Mouse (Mus musculus): ENCODE data around the gene Klf12. TPM values are rescaled to one million over a fixed set of nuclear protein-coding genes. Genes with fewer than 3 reads are reported as not detected.

The Klf12 gene
- polyA plus RNA-seq, 1 experiment from 2014 or later: 44.4 TPM

DNA sequence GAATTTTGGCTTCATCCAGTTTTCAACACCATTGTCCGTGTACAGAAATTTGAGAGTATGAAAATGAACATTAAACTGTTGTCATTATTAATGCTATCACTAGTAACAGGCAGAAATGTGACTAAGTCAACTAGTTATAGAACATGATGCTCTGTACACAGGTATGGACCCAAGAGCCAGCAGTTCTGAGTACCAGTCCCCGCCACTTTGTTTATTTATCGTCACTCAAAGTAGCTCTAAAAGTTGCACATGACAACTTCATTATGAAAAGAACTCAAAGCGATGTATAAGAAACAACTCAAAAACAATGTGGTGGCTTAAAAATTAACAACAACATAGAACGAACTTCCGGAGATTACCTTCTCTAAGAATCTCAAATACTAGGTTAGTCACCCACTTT is 56.8 kb downstream of the Klf12 start:
- H3K36me3 ChIP-seq: no peaks in the 10 kb centered on the region
- H3K9ac ChIP-seq: no peak overlapping the region
- ATAC-seq (ENCODE audit: low read depth): no peak
- WGBS: 94% methylated on average over 6 of the region's 6 CpGs
- no peak overlapping the region for H3K4me2 ChIP-seq
- peaks cover 16% of the 10 kb centered on the region for H3K4me1 ChIP-seq (replicated peaks)
- no peaks in the 10 kb centered on the region for H3K27me3 ChIP-seq
- H3K27ac ChIP-seq (replicated peaks): no peak overlapping the region
- H3K9me3 ChIP-seq: no peaks in the 10 kb centered on the region
- no peak overlapping the region for H3K4me3 ChIP-seq

DNA sequence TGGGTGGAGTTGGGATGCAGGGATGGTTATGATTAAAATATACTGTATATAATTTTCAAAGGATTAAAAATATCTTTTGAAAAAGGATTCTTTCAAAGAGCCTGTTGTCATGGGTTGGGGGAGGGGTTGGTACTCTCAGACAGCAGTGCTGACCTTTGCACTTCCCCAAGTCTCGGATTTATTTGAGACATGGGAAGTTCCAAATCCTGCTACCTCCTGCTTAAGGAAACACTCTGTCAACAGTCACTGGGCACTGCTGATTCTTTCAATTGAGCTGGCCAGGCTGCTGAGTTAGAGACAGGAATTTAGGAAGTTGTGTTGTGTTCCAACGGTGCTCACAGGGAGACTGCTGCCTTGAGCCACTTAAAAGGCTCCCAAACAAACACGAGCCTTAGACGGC is 60.3 kb downstream of the Klf12 start:
- H3K9me3 ChIP-seq: no peaks in the 10 kb centered on the region
- 60% methylated on average over 4 of the region's 4 CpGs for WGBS
- no peaks in the 10 kb centered on the region for H3K27me3 ChIP-seq
- H3K4me3 ChIP-seq: no peak overlapping the region
- H3K4me2 ChIP-seq: no peak overlapping the region
- no peaks in the 10 kb centered on the region for H3K36me3 ChIP-seq
- peaks cover 31% of the 10 kb centered on the region for H3K4me1 ChIP-seq (replicated peaks)
- ATAC-seq (ENCODE audit: low read depth): no peak
- no peak overlapping the region for H3K9ac ChIP-seq
- H3K27ac ChIP-seq (replicated peaks): no peak overlapping the region

DNA sequence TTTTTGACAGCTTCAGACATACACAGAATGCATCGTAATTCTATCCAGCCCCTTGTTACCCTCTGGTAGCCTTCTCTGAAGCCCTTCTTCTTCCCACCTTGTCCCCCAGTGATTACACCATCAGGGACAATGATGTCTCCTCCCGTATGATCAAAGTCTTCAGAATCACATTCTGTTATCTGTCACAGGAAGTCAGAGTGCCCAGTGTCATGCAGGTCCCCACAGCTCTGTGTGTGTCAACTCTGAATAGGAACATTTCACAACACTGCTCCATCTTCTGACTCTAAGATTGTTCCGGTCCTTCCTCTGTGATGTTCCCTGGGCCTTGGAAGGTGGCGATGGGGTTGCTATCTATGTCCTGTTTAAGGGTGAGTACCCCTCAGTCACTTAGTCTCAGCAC is 62.2 kb downstream of the Klf12 start:
- Histone ChIP-seq H3K27ac (replicated peaks) (no peak overlapping the region), H3K36me3 (no peaks in the 10 kb centered on the region), H3K4me1 (replicated peaks) (peaks cover 31% of the 10 kb centered on the region), H3K9me3 (no peaks in the 10 kb centered on the region), H3K9ac (no peak overlapping the region), H3K4me2 (no peak overlapping the region), H3K4me3 (no peak overlapping the region), H3K27me3 (no peaks in the 10 kb centered on the region)
- 86% methylated on average over 4 of the region's 4 CpGs for WGBS
- ATAC-seq (ENCODE audit: low read depth): no peak

GRCm38 (mm10) chr14:100215213-100215785 is 69.2 kb downstream of the Klf12 start:
- no peak overlapping the region for H3K4me2 ChIP-seq
- no peaks in the 10 kb centered on the region for H3K27me3 ChIP-seq
- H3K9ac ChIP-seq: no peak overlapping the region
- no peak for ATAC-seq (ENCODE audit: low read depth)
- H3K4me3 ChIP-seq: no peak overlapping the region
- no peaks in the 10 kb centered on the region for H3K36me3 ChIP-seq
- peaks cover 29% of the 10 kb centered on the region for H3K4me1 ChIP-seq (replicated peaks)
- H3K9me3 ChIP-seq: no peaks in the 10 kb centered on the region
- no peak overlapping the region for H3K27ac ChIP-seq (replicated peaks)
- WGBS: 52% methylated on average over 4 of the region's 4 CpGs

DNA sequence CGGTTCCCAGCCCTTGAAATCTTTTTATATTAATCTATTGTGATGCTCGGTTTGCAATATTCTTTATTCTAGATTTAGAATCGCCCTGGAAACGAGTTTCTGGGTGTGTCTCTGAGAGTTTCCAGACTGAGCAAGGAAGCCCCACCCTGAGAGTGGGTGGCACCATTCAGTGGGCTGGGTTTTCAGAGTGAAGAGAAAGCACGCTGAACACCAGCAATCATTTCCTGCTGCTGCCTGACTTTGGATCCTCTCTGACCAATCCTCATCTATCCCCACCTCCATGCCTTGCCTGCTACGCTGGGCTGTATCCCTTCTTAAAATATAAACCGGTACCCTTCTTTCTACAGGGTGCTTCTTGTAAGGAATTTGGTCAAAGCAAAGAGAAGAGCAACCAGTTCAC is 71.4 kb downstream of the Klf12 start:
- 79% methylated on average over 7 of the region's 7 CpGs for WGBS
- Histone ChIP-seq H3K9ac (no peak overlapping the region), H3K27me3 (no peaks in the 10 kb centered on the region), H3K9me3 (no peaks in the 10 kb centered on the region), H3K36me3 (no peaks in the 10 kb centered on the region), H3K4me1 (replicated peaks) (peaks cover 35% of the 10 kb centered on the region), H3K4me2 (no peak overlapping the region), H3K27ac (replicated peaks) (no peak overlapping the region), H3K4me3 (no peak overlapping the region)
- no peak for ATAC-seq (ENCODE audit: low read depth)

DNA sequence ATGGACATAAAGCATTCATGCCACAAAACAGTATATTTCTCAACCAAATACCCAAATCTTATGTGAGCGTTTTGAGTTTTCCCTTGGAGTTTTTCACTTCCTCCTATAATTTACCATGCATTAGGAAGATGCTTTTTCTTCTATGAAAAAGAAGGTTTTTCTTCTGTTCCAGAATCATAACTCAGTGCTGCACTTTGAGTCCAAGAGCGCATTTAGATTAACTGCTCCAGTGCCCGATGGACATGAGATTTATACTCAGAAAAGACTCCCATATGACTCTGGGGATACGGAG is 72.7 kb downstream of the Klf12 start:
- WGBS: 62% methylated on average over 4 of the region's 4 CpGs
- no peaks in the 10 kb centered on the region for H3K9me3 ChIP-seq
- no peak overlapping the region for H3K4me3 ChIP-seq
- 0 out of 2 replicates have a peak, but pooled peaks cover under 1% of the 10 kb centered on the region for H3K36me3 ChIP-seq
- H3K27ac ChIP-seq (replicated peaks): no peak overlapping the region
- peaks cover 38% of the 10 kb centered on the region for H3K4me1 ChIP-seq (replicated peaks)
- no peak for ATAC-seq (ENCODE audit: low read depth)
- H3K4me2 ChIP-seq: no peak overlapping the region
- H3K9ac ChIP-seq: no peak overlapping the region
- H3K27me3 ChIP-seq: no peaks in the 10 kb centered on the region

- Histone ChIP-seq H3K9me3 (no peaks in the 10 kb centered on the region), H3K4me3 (no peak overlapping the region), H3K36me3 (0 out of 2 replicates have a peak, but pooled peaks cover 3% of the 10 kb centered on the region), H3K4me1 (replicated peaks) (peaks cover 36% of the 10 kb centered on the region), H3K4me2 (no peak overlapping the region), H3K9ac (no peak overlapping the region), H3K27ac (replicated peaks) (no peak overlapping the region; the same call in 1 of the 2 replicates), H3K27me3 (no peaks in the 10 kb centered on the region)
- 69% methylated on average over 11 of the region's 11 CpGs for WGBS
- no peak for ATAC-seq (ENCODE audit: low read depth)
Observed at GRCm38 (mm10) chr14:100211036-100211825, 73.2 kb downstream of the Klf12 start.

- no peak for ATAC-seq (ENCODE audit: low read depth)
- WGBS: 23% methylated on average over 12 of the region's 12 CpGs
Observed at GRCm38 (mm10) chr14:100209814-100210419, 74.6 kb downstream of the Klf12 start.

DNA sequence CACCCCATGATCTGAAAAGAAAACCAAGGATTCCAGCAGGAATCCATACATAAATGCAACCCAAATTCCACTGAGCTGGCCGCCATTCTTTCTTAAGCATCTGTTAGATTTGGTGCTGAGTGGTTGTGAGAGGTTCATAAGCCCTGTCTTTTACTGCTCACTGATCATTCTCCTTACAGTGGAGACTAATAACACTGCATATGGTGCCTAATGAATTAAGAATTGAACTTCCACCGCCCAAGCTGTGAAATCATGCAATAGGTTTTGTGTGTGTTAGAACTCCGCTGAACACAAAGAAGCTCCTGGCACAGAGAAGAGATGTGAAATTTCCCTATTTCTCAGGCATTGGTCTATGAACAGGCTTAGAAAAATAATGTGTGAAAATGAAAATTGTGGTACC is 77.4 kb downstream of the Klf12 start:
- 80% methylated on average over 3 of the region's 3 CpGs for WGBS
- H3K4me3 ChIP-seq: no peak overlapping the region
- no peak overlapping the region for H3K4me2 ChIP-seq
- no peak overlapping the region for H3K9ac ChIP-seq
- H3K27ac ChIP-seq (replicated peaks): no peak overlapping the region
- H3K27me3 ChIP-seq: no peaks in the 10 kb centered on the region
- H3K9me3 ChIP-seq: no peaks in the 10 kb centered on the region
- H3K4me1 ChIP-seq (replicated peaks): peaks cover 26% of the 10 kb centered on the region
- H3K36me3 ChIP-seq: 0 out of 2 replicates have a peak, but pooled peaks cover 3% of the 10 kb centered on the region
- ATAC-seq (ENCODE audit: low read depth): no peak

More at GRCm38 (mm10) chr14:100209814-100210419, 74.6 kb downstream of the Klf12 start:
- peaks cover 36% of the 10 kb centered on the region for H3K4me1 ChIP-seq (replicated peaks)
- no peaks in the 10 kb centered on the region for H3K9me3 ChIP-seq
- no peak overlapping the region for H3K4me2 ChIP-seq
- no peak overlapping the region for H3K9ac ChIP-seq
- H3K27me3 ChIP-seq: no peaks in the 10 kb centered on the region
- H3K36me3 ChIP-seq: 0 out of 2 replicates have a peak, but pooled peaks cover 3% of the 10 kb centered on the region
- no peak overlapping the region for H3K27ac ChIP-seq (replicated peaks)
- H3K4me3 ChIP-seq: no peak overlapping the region

DNA sequence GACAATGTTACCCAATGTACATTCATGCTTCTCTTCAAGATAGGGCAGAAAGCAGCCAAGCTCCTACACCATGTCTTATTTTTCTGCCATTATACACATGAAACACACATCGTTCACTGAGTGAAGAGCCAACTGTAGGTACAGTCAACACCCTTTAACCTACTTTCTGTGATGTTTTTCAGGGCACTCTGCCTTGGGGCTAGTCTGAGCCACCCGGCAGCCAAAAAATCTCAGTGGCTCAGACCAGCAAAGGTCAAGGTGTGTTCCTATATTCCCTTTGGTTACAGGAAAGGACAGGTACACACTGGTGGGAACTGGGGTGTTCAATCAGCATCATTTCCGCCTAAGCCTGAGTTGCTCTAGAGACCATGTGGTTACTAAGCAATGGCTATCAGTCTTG is 78.3 kb downstream of the Klf12 start:
- no peak overlapping the region for H3K4me2 ChIP-seq
- H3K9ac ChIP-seq: no peak overlapping the region
- H3K27ac ChIP-seq (replicated peaks): no peak overlapping the region
- H3K36me3 ChIP-seq: 0 out of 2 replicates have a peak, but pooled peaks cover 3% of the 10 kb centered on the region
- no peaks in the 10 kb centered on the region for H3K27me3 ChIP-seq
- no peak overlapping the region for H3K4me3 ChIP-seq
- H3K9me3 ChIP-seq: no peaks in the 10 kb centered on the region
- 97% methylated on average over 3 of the region's 3 CpGs for WGBS
- peaks cover 17% of the 10 kb centered on the region for H3K4me1 ChIP-seq (replicated peaks)
- no peak for ATAC-seq (ENCODE audit: low read depth)

GRCm38 (mm10) chr14:100200058-100200688 is 84.3 kb downstream of the Klf12 start:
- ATAC-seq (ENCODE audit: low read depth): no peak
- 92% methylated on average over 6 of the region's 6 CpGs for WGBS
- no peaks in the 10 kb centered on the region for H3K27me3 ChIP-seq
- no peak overlapping the region for H3K4me2 ChIP-seq
- no peak overlapping the region for H3K27ac ChIP-seq (replicated peaks)
- no peak overlapping the region for H3K9ac ChIP-seq
- H3K9me3 ChIP-seq: no peaks in the 10 kb centered on the region
- peaks cover 11% of the 10 kb centered on the region; the same call in 1 of the 2 replicates for H3K36me3 ChIP-seq
- H3K4me3 ChIP-seq: no peak overlapping the region
- no peaks in the 10 kb centered on the region for H3K4me1 ChIP-seq (replicated peaks)

DNA sequence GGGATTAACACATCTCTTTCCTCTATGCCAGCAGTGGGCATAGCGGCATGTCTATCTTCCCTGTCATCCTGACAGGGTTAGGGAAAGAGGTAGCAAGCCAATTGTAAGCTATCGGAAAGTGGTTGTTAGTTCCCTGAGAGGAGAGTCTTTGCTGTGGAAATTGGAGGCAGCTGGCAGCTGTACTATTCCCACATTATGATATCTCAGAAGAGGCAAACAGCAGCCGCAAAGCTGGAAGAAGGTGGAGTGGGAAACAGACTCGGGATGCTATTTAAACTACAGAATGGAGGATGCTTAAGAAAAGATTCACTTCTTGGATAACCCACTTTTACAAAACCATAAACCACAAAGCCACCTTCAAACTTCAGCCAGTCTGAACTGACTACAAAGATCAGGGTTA is 85.8 kb downstream of the Klf12 start:
- Histone ChIP-seq H3K4me1 (replicated peaks) (no peaks in the 10 kb centered on the region), H3K36me3 (peaks cover 11% of the 10 kb centered on the region; the same call in 1 of the 2 replicates), H3K9me3 (no peaks in the 10 kb centered on the region), H3K9ac (no peak overlapping the region), H3K4me2 (no peak overlapping the region), H3K27me3 (no peaks in the 10 kb centered on the region), H3K27ac (replicated peaks) (no peak overlapping the region), H3K4me3 (no peak overlapping the region)
- 93% methylated on average over 4 of the region's 4 CpGs for WGBS
- ATAC-seq (ENCODE audit: low read depth): no peak
